In the genomic region with DNA sequence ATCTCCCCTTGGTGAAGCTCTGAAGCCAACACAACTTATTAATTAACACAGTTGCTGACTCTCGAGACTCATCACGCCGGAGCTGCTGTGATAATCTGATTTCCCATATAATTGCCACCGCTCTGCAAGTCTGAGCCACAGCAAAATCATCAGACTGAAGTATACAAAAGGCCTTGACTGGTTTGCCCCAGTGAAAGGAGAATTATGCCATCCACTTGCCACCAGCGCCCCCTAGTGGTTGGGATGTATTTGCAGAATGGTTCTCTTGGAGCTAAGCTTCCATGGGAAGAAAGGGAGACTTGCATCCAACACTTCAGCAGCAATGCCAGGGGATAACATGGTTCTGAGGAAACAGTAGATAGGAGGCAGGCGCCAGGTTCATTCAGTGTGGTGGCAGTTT, we compare ENCODE assay signal across 7 mouse cellular contexts.
DNase-seq lines count a peak whose midpoint lies in the region; ATAC-seq lines count a peak whose summit lies in the region.

No protein-coding gene starts in this region.

- WGBS in hindbrain, embryonic 14.5 days: 10% methylated on average over 6 of the region's 6 CpGs
- 10% methylated on average over 6 of the region's 6 CpGs for WGBS in midbrain, embryonic 15.5 days

- H3K4me1 ChIP-seq in hindbrain, embryonic 14.5 days (replicated peaks; ENCODE audit: control insufficient read depth, insufficient read depth, low read length): no peaks in the 10 kb centered on the region
- H3K4me1 ChIP-seq in midbrain, embryonic 15.5 days: no peaks in the 10 kb centered on the region

- H3K36me3 ChIP-seq in hindbrain, embryonic 14.5 days (replicated peaks; ENCODE audit: control insufficient read depth, insufficient read depth): no peaks in the 10 kb centered on the region
- no peaks in the 10 kb centered on the region for H3K36me3 ChIP-seq in midbrain, embryonic 15.5 days (replicated peaks)

- peak; percentile 62 for ATAC-seq in hindbrain, embryonic 14.5 days (ENCODE audit: low FRiP score)
- ATAC-seq in midbrain, embryonic 15.5 days (replicated peaks): peak; percentile 33; the same call in 1 of the 2 replicates

- no peak overlapping the region for H3K4me2 ChIP-seq in hindbrain, embryonic 14.5 days (replicated peaks)
- no peak overlapping the region for H3K4me2 ChIP-seq in midbrain, embryonic 15.5 days

- peak; percentile 50 for DNase-seq in T-cell, adult 2 months (ENCODE audit: low spot score)
- peak; percentile 92 to 95 for DNase-seq in cerebellum, adult 18-20 months
- peak; percentile 84 for DNase-seq in forelimb bud, embryonic 11.5 days (ENCODE audit: low read depth, low spot score)
- DNase-seq in hindbrain, embryonic 14.5 days (ENCODE audit: low spot score): peak; percentile 96
- peak; percentile 70 to 82 for DNase-seq in left cerebral cortex, adult 8-10 months (ENCODE audit: low spot score in 2 of 2)
- peak; percentile 17 to 74 for DNase-seq in spleen, adult 18-20 months

- H3K27ac ChIP-seq in hindbrain, embryonic 14.5 days: no peak overlapping the region
- H3K27ac ChIP-seq in midbrain, embryonic 15.5 days: no peak overlapping the region

- no peak overlapping the region for H3K9ac ChIP-seq in hindbrain, embryonic 14.5 days
- no peak overlapping the region for H3K9ac ChIP-seq in midbrain, embryonic 15.5 days

- H3K27me3 ChIP-seq in hindbrain, embryonic 14.5 days (ENCODE audit: control insufficient read depth, insufficient read depth, low read length): no peaks in the 10 kb centered on the region
- H3K27me3 ChIP-seq in midbrain, embryonic 15.5 days (replicated peaks): peaks cover 3% of the 10 kb centered on the region; the same call in 1 of the 2 replicates

- H3K9me3 ChIP-seq in hindbrain, embryonic 14.5 days (ENCODE audit: control insufficient read depth, low read length): no peaks in the 10 kb centered on the region
- H3K9me3 ChIP-seq in midbrain, embryonic 15.5 days: no peaks in the 10 kb centered on the region

- no peak overlapping the region for H3K4me3 ChIP-seq in hindbrain, embryonic 14.5 days (replicated peaks; ENCODE audit: low read length)
- no peak overlapping the region for H3K4me3 ChIP-seq in midbrain, embryonic 15.5 days

Comparison
In these comparisons a context has a peak if more than half of its experiments do, and no peak if none do; other contexts are left out.
1. DNase-seq: peak in every context shown above with its lines; median percentile 96 in hindbrain, embryonic 14.5 days; 94 in cerebellum, adult 18-20 months; 84 in forelimb bud, embryonic 11.5 days; 76 in left cerebral cortex, adult 8-10 months; 50 in T-cell, adult 2 months; 46 in spleen, adult 18-20 months.